Mouse (Mus musculus) c-Kit-positive CD71-positive TER-119-negative erythroid progenitor cells, embryonic 14.5 days (primary cell): ENCODE measurements around the gene Nmnat2.

Source experiments
- DNase-seq: peaks from one replicate; pipeline ENCODE4 v3.0.0-alpha.2; 2013; ENCODE audit warnings: low read depth

Nmnat2 gene

DNA sequence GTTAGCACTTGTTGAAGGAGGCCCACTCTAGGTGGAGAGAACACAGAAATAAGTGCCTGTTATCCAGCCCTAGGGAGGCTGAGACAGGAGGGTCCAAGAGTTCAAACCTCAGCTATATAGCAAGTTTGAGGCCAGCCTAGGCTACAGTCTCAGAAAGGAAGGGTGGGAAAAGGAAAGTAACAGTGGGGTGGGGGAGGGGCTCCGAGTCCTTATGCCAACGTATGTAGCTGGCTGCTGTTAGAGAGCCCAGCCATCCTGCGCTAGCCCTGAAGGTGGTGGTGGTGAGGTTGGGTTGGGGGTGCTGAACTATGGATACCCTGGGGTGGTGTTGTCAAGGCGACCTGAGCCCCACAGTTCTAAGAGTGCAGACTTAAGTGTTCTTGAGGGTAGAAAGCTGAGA is 138.8 kb downstream of the Nmnat2 start:
- DNase-seq: no peak

DNA sequence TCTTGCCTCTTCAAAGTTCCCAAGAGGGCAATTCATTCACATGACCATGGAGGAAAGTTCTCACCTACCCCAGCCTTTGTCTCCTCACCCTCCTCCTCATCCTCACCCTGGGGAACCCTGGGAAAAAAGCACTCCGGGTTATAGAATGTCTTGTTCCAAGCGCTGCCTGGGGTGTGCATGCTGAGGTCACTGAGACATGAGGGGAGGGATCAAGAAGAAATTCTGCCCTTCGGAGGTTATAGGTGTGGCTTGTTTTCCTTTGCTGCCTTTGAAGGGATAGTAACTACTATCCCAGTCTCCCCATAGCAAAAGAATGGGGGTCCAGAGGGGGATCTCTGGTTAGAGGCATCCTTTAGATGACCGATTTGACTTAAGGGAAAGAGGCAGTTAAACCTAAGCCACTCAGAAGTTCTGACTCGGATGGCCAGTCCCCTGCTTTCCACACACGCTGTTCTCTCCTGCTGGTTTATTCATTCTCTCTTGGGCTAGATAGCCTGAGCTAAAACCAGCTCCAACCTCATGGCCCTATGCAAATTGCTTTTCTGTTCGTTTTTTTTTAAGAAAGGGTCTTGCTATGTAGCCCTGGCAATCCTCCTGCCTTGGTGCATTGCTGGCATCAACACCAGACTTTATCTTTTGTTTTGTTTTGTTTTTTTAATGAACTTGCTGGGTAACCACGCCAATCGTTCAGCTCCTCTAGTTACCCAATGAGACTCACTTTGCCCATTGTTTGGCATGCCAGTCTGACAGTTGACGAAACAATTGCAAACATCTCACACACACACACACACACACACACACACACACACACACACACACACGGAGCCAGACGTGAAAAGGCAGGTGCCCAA is 139.7 kb downstream of the Nmnat2 start:
- DNase-seq: no peak

DNA sequence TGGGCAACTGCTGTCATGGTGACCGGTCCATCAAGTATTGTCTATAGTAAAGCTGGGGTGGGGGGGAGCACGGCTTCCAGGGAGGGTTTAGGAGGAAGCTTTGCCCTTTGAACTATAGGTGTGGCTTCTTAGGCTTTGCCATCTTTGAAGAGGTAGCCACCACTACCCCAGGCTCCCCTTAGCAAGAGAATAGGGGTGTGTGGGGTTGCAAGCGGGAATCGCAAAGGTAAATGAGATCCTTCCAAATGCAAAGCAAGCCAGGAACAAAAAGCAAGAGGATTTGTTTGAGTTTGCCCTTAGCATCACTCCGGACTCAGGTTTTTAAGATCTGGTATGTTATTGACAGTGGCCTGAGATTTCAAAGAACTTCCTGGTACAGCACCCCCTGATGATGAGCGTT is 140.5 kb downstream of the Nmnat2 start:
- no peak for DNase-seq

DNA sequence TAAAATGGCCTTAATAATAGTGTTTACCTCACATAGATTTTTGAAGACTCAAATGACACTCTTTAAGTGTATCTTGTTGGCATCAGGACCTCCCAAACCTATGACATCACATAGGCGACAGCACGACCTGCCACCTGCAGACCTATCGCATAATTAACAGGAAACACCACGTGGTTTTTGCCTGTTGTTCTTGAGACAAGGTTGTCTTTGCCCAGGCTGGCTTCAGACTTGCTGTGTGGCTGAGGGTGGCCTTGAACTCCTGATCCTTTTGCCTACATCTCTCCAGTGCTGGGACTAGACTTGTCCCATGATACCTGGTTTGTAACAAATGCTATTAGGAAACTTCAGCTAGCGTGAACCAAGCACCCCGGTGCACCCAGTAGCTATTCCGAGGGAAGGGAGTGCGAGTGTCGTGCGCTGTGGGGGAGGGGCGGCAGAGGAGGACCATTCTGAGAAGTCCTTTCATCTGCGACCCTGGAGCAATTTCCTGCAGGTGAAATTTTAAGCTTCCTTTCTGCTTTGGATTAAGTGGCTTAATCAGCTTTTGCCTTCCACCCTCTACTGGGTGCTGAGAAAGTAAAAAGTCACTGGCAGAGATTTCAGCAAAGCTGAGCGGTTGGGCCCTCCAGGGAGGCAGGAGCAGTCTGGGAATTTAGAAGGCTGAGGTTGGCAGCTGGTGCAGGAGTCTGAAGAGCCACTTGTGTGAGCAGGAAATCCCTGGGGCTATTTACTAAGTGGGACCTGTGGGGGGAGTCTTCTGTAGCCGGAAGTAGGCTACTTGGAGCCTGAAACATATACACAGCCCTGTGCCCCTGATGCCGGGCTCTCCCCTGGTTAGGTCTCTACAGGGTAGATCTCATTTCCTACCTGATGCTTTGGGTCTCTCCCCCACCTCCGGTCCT is 141.3 kb downstream of the Nmnat2 start:
- no peak for DNase-seq

DNA sequence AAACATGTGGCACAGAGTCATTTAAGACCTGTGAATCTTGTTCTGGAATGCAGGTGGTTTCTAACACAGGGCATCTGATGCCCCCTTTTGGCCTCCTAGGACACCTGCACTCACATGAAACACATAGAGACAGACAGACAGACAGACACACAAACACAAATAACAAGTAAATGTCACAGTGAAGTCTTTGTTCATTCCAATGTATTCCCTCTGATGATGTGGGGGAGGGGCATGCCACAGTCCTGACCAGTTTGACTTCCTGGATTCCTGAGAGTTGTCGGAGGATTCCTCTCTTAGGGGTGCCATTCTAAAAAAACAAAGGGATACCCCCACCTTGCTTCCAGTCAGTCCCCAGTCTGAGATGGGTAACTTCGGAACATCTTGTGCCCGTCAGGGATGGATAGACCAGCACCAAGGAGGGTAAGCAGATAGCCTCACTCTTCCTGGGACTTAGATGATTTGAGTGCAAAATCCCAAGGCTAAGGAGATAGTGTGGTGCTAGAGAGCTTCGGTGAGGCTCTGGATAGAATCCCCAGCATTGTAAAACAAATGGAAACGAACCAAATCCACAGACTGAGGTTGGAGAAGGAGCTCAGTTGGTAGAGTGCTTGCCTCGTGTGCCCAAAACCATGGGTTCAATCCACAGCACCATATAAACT is 142.4 kb downstream of the Nmnat2 start:
- no peak for DNase-seq

DNA sequence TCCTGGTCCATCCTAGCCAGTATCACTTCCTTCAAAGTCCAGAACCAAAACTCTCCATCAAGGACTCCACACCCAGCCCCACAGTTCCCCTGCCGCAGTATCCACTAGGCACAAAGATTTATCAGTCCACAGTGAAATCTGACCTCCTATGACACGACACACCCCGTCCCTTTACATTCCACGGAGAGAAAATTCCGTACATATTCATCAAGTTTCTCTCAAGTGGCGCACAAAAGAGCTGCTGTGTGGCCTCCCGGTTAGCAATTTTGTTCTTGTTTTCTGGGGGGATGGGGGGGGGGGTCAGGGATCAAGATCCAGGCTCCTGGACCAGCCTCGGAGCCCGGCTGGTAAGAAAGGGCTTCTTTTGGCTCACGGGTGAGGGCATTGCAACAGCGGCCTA is 143.8 kb downstream of the Nmnat2 start:
- DNase-seq: no peak

DNA sequence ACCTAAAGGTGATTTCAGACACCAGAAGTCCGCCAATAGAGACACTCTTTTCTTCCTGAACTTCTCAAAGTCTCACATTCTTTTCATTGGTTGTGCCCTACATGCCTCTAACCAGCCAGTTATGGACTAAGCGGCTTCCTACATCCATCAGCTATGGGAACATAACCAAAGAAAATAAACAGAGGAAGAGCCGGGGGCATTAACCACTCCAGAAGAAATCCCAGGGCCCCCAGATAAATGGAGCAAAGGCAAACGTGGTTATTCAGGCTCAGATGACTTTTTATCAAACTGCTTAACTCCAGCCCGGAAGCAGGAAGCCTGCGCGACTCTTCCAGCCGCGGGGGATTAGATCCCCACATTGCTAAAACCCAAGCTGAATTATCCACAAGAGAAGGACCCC is 146.1 kb downstream of the Nmnat2 start:
- DNase-seq: no peak

DNA sequence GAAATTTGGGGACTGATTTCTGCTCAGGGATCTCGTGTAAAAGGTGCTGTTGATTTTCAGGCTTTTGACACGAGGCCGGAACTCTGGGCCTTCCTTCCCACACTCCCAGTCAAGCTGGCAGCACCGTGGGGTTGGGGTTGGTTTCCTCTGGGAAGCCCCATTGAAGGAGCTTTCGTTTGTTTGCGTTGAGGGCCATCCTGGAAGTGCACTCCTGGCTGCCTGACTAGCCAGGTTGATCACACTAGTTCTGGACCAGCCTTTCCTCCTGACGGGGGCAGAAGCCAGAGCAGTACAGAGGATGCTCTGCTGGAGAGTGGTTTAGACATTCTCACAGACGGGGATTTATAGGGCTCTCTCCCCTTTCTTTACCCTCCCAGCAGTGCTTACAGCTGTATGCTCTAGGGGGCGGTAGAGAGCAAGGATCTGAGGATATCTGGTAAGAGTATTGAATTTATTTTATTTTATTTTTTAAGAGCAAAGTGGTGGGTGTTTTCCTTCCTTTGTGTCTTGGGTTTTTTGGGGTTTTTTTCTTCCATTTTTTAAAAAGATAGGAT is 146.6 kb downstream of the Nmnat2 start:
- DNase-seq: no peak

DNA sequence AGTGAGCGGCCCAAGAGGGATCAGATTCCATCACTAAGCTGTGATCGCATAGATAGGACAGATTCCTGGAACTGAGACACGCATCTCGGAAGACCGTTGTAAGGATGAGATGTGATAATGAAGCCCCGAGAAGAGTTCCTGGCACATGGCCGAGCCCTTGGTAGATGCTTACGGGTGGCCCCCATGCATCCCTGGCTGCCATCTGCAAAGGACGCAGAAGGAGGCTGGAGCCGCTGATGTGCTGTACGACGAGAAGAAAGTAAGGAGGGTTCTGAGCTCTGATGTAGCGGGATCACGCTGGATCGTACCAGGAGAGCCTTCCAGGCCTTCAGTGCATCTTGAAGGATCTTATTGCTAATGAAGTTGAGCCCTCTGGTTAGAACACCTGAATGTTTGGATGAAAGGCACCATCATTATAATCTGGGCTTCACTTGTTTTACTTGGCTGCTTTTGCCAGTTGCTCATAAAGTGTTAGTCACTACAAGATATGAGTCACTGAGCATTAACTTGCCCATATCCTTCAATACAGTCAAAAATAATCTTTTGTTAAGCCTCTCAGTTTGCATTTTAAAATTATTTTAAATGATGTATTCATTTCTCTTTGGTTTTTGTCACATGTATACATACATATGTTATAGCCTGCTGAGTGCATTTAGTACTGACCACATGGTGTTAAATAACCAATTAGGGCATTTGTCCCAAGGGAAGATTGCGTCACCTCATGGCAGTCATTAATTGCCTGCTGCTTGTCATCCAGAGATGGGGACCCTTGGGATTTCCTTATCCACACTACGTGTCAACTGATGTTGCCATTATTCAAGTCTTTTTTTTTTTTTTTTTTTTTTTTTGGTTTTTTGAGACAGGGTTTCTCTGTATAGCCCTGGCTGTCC is 147.7 kb downstream of the Nmnat2 start:
- no peak for DNase-seq

DNA sequence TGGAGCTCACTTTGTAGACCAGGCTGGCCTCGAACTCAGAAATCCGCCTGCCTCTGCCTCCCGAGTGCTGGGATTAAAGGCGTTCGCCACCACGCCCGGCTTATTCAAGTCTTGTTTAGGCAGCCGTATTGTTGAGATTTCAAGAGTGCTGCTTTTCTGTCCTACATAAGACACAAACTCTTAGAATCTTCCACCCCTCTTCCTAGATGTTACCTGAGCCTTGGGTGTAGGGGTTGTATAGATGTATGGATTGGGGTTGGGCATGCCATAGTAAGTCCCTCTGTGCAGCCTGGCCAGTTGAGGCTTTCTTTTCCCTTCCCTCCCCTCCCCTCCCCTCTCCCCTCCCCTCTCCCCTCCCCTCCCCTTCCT is 148.4 kb downstream of the Nmnat2 start:
- DNase-seq: no peak

DNA sequence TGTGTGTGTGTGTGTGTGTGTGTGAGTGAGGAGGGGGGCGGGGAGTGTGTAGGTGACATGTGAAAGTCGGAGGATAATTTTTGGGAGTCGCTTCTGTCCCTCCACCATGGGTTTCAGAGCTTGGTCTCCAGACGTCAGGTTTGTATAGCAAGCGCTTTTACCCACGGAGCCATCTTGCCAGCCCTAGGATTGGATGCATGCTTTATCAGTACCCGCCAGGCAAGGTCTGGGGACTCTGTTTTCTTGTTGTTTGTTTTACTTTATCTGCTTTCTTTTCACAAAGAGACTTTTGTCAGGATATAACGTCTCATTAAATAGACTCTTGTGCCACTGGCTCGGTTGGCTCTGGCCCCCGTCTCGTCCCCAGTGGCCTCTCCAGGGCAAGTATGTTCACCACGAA is 150.0 kb downstream of the Nmnat2 start:
- no peak for DNase-seq

DNA sequence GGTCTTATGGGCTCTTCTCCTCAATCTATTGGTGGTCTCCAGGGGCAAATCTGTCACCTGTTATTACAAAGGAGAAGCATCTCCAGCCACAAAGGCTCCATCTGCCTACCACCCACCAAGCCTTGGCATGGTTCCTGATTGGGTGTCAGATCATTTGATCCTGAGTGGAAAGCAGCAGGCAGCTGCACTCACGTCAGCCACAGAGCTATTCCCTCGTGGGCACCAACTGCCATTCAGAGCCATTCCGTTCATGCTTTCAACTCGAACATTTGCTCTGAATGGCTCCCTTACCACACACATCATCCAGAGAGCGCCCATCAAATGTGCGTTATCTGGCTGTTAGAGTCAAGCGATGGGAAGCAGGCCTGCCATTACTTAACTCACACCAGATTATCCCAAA is 153.1 kb downstream of the Nmnat2 start:
- DNase-seq: no peak

DNA sequence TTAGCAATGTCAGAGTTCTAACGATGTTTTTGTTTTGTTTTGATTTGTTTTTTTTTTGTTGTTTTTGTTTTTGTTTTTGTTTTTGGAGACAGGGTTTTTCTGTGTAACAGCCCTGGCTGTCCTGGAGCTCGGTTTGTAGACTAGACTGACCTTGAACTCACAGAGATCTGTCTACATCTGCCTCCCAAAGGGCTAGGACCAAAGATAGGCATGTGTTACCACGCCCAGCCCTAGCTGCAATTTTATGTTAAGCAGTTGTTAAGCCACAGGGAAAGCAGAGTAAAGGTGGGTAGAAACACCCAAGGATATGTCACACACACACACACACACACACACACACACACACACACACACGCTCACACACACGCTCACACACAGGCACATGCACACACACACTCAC is 154.6 kb downstream of the Nmnat2 start:
- DNase-seq: no peak

DNA sequence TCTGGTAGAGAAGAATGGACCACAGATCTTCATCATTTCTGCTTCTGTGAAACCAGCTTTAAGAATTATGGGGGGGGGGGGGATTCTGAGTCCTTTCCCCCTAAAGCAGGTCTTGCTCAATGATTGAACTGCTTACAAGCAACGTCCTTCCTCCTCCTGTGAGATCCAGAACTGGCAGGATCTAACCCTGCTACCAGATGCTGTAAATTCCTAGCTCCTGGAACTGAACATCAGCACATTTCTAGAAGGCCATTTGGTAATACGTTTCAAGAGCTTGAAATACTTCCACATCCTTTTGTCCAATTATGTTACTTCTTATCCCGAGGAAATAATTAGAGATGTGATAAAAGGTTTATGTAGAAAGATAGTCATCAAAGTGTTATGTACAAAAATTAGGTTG is 155.0 kb downstream of the Nmnat2 start:
- no peak for DNase-seq

DNA sequence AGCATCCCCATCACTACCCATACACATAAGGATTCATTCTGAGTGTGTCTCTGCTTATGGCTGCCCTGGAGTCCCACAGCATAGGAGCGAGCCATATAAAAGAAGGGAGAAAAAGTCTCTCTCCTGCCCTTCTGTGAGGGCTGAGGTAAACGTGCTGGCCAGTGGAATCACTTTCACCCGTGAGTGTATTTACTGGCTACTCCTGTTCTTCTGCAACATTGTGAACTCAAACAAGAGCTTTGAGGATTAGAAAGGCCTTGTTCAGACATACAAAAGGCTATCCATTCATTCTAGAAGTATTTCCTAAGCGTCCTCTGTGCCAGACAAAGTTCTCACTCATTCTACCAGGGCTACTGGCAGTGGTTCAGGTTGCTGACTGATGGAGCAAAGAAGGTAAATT is 156.8 kb downstream of the Nmnat2 start:
- no peak for DNase-seq

DNA sequence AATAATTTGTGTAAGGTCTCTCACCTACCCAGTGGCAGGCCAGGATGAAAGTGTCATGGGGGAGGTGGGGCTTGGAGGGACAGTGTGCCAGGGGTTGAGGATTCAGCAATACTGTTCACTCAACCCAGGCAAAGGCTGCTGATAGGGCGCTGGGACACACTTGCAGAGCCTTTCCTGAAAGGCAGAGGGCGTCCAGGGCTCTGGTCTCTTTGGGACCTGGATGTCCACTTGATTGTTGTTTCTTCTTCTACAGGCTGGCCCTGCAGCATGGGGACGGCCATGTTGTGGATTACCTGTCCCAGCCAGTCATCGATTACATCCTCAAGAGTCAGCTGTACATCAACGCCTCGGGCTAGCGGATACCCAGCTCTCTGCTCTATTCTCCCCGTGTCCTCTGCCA is 160.5 kb downstream of the Nmnat2 start:
- DNase-seq: no peak

DNA sequence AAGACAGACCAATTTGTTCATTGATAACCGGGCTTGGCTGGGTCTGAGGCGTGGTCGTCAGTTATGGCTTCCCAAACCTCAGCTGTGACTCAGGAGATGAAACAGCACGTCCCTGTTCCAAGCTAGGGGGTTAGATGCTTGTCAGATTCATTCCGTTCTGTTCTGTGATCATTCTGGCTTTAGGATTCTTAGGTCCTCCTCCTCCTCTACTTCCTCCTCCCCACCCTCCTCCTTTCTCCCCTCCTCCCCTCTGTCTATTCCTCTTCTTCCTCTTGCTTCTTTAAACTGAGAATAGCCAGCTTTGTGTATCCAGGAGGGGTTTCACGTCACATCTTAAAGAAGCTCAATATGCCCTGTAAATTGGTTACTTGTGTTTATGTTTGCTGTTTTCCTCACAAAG is 165.8 kb downstream of the Nmnat2 start:
- no peak for DNase-seq

DNA sequence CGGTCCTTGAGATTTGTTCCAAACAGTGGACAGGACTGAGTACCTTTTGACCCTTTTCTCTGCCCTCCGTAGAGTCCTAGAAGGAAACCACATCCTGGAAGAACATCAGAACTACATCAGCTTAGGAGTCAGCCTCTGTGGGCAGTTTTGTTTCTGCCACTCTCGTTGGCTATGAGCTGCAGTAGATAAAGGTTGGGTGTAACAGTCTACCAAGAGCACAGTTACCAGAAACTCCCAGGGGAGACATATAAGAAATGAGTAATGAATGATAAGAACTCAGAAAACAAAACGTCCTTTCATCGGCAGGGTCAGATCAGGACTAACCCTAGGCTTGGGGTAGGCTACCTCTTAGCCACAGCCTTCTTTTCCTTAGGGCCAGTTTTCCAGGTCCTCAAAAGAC is 166.5 kb downstream of the Nmnat2 start:
- DNase-seq: peak; percentile 21

DNA sequence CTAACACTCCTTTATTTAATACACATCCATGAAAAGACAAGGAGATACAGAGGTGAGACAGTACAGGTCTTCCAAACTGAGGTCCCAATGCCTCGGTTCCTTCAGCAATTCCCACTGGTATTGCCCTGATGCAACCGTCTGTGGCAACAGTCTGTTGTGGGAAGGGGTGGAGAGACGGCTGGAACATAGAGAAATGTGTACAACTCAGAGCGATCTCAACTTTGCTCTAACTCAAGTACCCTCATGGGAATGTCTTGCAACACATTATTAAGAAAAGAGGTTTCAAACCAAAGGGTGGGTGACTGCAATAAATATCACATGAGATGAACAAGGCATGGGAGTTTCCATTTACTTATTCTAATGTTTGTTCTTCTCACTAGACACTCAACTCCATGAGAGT is 168.0 kb downstream of the Nmnat2 start:
- no peak for DNase-seq

DNA sequence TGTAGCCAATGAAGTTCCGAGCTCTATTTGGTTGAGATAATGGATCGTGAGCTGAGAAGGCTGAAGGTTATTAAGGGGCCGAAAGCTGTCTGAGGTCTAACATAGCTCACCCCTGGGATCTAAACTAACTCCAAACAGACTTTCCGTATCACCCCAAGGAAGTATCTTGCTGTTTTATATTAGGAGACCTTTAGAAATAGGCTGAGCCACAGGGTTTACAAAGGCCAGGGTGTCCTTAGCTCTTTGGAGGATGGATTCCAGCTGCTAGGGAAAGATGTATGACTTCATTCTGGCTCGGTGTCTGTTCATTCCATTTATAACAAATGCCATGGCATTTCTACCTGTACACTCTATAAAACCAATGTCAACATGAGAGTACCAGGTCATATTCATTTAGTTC is 169.7 kb downstream of the Nmnat2 start:
- DNase-seq: no peak
